Mouse (Mus musculus): Measurements from ENCODE around the gene Arhgef11. TPM values are rescaled to one million over a fixed set of nuclear protein-coding genes. Genes with fewer than 3 reads are reported as not detected.

Gene Arhgef11
- polyA plus RNA-seq, 1 experiment from 2014 or later: 17.0 TPM

GRCm38 (mm10) chr3:87785156-87785555 lies 167.8 kb downstream of the Arhgef11 start:
- Histone ChIP-seq H3K4me2 (no peak overlapping the region), H3K36me3 (no peaks in the 10 kb centered on the region), H3K27me3 (peaks cover 9% of the 10 kb centered on the region; the same call in 1 of the 2 replicates), H3K4me1 (peaks cover 14% of the 10 kb centered on the region), H3K27ac (no peak overlapping the region), H3K9ac (no peak overlapping the region), H3K4me3 (no peak overlapping the region), H3K9me3 (no peaks in the 10 kb centered on the region)
- no peak for ATAC-seq (ENCODE audit: insufficient number of reproducible peaks, low FRiP score, low TSS enrichment, low read depth)
- WGBS: 76% methylated on average over 5 of the region's 5 CpGs

- 34% methylated on average over 6 of the region's 6 CpGs for WGBS
- Histone ChIP-seq H3K4me2 (no peak overlapping the region), H3K4me3 (no peak overlapping the region), H3K9ac (no peak overlapping the region), H3K9me3 (no peaks in the 10 kb centered on the region), H3K4me1 (peaks cover 14% of the 10 kb centered on the region), H3K27ac (no peak overlapping the region), H3K27me3 (peaks cover 11% of the 10 kb centered on the region), H3K36me3 (no peaks in the 10 kb centered on the region)
- no peak for ATAC-seq (ENCODE audit: insufficient number of reproducible peaks, low FRiP score, low TSS enrichment, low read depth)
These were observed 168.4 kb downstream of the Arhgef11 start for GRCm38 (mm10) chr3:87785626-87786214.

Small RNA genes lying within 50 kb of the gene (microRNA-seq; reads per million reads assigned to microRNA genes)
- not detected for gene Gm24109

Other genes starting within 250 kb of the Arhgef11 start
- gene Fcrl1, start 241.2 kb upstream of the Arhgef11 start, polyA plus RNA-seq (2015; fragmentation: Nextera tagmentation; extraction: Ambion mirVana): 0.27 TPM in 1 of 2 replicates, not detected in the other
- not detected in 2 replicates for gene Fcrl5, start 181.8 kb upstream of the Arhgef11 start, polyA plus RNA-seq (2015; fragmentation: Nextera tagmentation; extraction: Ambion mirVana)
- gene Etv3, start 92.2 kb upstream of the Arhgef11 start, polyA plus RNA-seq (2015; fragmentation: Nextera tagmentation; extraction: Ambion mirVana): 22.7 and 27.7 TPM in 2 replicates
- gene Lrrc71, start 131.1 kb downstream of the Arhgef11 start, polyA plus RNA-seq (2015; fragmentation: Nextera tagmentation; extraction: Ambion mirVana): 0.36 and 0.59 TPM in 2 replicates
- gene Ntrk1, start 177.6 kb downstream of the Arhgef11 start, polyA plus RNA-seq (2015; fragmentation: Nextera tagmentation; extraction: Ambion mirVana): 0.48 and 0.76 TPM in 2 replicates
- gene Insrr, start 179.4 kb downstream of the Arhgef11 start, polyA plus RNA-seq (2015; fragmentation: Nextera tagmentation; extraction: Ambion mirVana): 0.19 and 0.36 TPM in 2 replicates
- gene Pear1, start 206.7 kb downstream of the Arhgef11 start, polyA plus RNA-seq (2015; fragmentation: Nextera tagmentation; extraction: Ambion mirVana): 24.6 and 25.7 TPM in 2 replicates
- 0.05 TPM in 1 of 2 replicates, not detected in the other for gene Sh2d2a, start 229.2 kb downstream of the Arhgef11 start, polyA plus RNA-seq (2015; fragmentation: Nextera tagmentation; extraction: Ambion mirVana)